Mouse (Mus musculus) ovary, postnatal 36 days (tissue): Measurements from ENCODE around the gene Nfkbil1.
A peak's percentile ranks its signal among the peaks of the same experiment; 100 is the strongest.
"Not testable (repeated sequence)": the region's sequence is repeated elsewhere in the genome, so short reads cannot be mapped to it uniquely, and the experiment has no call there.

Experiments
- DNase-seq: peaks from one replicate; pipeline ENCODE4 v3.0.0; 2022; ENCODE audit warnings: low spot score, mixed read lengths

Gene Nfkbil1

GRCm38 (mm10) chr17:35236996-35237395 is 1.4 kb upstream of the Nfkbil1 start:
- no peak for DNase-seq

- DNase-seq, result peak; percentile 95
These were observed 776 bp upstream of the Nfkbil1 start for GRCm38 (mm10) chr17:35236390-35236746.

GRCm38 (mm10) chr17:35234903-35235302 is 689 bp downstream of the Nfkbil1 start:
- peak; percentile 65 for DNase-seq

DNA sequence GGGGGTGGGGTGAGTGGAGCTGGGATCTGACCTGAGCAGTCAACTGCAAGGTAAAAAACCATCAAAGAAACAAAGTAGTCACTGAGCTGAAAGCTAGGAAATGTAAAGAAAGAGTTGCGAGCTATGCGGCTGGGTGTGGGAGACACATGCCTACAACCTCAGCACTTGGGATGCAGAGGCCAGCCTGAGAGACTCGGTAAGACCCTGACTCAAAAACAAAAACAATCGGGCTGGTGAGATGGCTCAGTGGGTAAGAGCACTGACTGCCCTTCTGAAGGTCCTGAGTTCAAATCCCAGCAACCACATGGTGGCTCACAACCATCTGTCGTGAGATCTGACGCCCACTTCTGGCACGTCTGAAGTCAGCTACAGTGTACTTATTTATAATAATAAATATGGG is 1.5 kb downstream of the Nfkbil1 start:
- DNase-seq, result not testable (repeated sequence)

DNA sequence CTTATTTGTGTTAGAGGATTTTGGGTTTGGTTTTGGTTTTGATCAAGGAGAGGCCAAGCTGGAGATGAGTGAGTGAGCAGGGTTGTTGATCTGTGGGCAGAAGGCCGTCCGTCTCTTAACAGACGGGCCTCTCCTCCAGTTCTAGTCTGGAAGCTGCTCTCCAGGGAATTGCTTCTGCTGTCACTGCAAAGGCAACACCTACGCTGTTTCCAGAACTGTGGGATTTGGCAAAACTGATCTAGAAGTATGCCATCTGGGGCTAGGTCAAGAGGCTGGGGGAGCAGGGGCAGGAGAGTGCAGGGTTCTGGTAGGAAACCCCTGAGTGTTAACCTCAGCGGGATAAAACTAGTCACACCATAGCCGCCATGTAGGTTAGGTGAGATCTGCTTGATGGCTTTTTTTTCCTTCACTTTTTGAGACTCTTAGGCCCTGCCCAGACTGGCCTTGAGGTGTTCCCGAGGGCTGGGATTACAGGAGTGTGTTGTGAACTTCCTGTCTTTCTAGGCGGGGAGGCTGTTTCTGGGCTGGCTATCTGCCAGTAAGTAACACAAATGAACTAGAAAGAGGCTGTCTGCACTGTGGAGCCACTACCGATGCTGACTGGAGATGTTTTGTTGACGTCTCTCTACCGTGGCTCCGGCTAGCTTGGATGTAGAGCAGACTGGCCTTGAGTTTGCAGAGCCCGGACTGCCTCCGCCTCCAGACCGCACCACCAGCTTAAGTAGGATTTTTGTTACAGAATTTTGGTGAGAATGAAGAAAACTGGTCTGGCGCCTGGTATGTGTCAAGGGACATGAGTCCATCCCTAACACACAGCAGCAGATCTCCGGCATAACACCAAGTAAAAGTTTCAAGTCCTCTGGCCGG is 2.2 kb downstream of the Nfkbil1 start, which contains the start of gene Atp6v1g2:
Atp6v1g2 (plus strand) TSS at position 547 of the 867 bp plus-strand sequence.
- peak; percentile 45 for DNase-seq

DNA sequence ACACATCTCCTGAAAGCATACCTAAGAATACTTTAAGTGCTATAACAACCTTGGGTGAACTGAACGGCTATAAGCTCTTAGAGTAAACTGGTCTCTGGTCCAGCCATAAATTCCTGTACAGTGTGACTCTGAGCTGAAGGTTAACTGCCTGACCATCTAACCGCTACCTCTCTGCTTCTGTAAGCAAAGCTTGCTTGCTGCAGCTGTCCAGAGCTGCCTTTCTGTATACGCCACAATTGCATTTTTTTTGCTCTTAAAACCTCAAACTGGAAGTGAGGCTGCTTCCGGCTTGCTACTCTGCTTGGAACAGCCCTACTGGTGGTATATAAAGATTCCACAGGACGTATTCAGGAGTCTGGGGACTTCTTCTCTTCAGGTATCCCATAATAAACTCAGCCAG is 2.9 kb downstream of the Nfkbil1 start:
- no peak for DNase-seq

DNA sequence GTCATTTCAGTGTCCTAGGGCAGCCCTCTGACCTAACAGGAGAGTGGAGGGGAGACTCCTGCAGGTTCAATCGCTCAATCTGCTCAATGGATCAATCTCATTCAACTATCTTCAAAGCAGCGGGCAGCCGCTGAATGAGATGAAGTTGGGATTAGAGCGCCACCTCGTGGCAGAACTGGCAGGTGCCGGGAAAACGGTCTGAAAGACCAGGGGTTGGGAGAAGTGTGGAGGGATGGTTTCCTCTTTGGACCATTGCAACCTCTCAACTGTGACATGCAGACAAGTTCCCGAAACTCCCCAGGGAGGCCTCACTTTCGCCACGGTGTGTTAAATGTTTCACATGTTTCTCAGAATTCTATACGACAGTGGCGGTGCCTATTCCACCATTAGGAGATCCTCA is 3.5 kb downstream of the Nfkbil1 start:
- DNase-seq, result peak; percentile 81

DNA sequence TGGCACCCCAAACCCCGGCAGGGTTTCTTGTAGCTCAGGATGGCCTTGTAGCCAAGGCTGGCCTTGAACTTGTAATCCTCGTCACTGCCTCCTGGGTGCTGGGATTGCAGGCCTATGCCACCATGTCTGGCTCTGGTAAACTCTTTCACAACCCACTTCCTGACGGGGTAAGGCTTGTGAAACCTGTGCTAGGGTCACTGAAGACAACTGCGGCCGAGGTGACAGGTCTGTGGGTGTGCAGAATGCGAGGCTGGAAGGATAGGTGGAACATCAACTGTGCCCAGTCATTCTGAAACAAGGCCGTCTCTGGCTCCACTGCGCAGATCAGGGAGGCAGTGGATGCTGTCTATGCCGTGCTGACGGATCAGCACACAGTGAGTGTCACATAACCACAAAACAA is 4.6 kb downstream of the Nfkbil1 start:
- no peak for DNase-seq

- DNase-seq, result no peak
These were observed 9.0 kb downstream of the Nfkbil1 start for GRCm38 (mm10) chr17:35226561-35227046.

DNA sequence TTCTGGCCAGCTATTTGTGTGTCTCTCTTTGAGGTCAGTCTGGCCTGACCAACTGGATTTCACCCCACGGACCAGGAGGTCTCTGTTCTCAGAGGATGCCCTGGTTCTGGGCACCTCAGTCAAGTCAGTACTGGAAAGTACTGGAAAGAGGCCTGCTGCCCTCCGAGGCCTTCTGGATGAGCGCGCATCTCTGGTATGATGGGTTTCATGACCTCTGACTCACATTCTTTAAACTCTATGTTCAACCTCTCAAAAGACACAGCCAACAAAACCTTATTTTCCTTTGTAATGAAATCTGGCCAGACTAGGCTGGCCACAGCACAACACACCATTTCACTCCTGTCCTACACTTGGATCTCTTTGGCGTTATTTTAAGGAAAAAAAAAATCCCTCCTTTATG is 10.1 kb downstream of the Nfkbil1 start:
- no peak for DNase-seq

- DNase-seq, result no peak
These were observed 11.0 kb downstream of the Nfkbil1 start for GRCm38 (mm10) chr17:35224641-35225040.

- no peak for DNase-seq
These were observed 13.3 kb downstream of the Nfkbil1 start for GRCm38 (mm10) chr17:35222299-35222698.

DNA sequence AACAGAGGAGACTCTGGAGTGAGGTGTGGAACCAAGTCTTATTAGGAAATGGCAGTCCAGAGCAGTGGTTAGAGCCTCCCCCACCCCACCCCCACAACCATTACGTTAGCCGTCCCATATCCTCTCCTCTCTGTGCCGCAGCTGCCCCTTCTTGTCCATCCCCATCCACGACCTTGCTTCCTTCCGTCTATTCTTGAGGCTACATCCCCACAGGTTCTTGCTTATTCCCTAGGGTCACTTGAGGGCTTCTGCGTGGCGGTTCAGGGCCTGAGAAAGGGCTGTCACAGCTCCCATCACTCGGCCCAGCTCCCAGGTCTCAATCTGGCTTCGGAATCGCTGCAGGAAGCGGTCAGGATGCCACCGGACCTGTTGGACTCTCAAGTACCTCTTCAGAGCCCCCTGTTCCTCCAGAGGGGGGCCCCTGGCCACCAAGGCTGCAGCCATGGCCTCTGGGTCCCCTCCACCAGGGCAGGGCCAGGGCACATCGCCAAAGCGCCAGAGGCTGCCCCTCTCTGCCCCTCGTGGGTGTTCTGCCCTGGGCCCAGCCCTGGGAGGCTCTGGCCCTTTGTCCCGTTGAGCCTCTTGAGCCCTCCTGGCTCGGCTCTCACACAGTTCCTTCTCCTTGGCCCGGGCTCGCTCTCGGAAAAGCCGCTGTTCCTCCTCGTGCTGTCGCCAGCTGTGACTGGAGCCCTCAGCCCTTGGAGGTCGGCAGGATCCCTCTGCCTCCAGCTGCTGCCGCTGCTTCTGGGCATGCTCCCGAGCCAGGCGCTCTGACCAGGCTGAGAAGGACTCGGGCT is 15.2 kb downstream of the Nfkbil1 start, which contains the start of gene Gm16181:
Gm16181 (plus strand) TSS at position 679 of the 797 bp plus-strand sequence.
- no peak for DNase-seq

- no peak for DNase-seq
These were observed 16.0 kb downstream of the Nfkbil1 start for GRCm38 (mm10) chr17:35219601-35220041.

- no peak for DNase-seq
These were observed 16.9 kb downstream of the Nfkbil1 start for GRCm38 (mm10) chr17:35218516-35219193.

DNA sequence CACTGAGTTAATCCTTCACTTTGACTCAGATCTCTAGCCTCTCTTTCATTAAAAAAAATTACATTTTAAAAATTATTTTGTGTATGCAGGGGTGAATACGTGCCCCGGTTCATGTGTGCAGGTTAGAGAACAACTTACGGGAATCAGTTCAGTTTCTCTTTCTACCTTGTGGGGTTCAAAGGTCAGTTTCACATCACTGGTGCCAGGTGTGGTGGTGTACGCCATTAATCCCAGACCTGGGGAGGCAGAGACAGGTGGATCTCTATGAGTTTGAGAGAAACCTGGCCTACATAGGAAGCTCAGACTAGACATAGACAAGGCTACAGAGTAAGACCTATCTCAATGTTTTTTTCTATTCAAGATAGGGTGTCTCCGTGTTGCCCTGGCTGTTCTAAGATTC is 22.5 kb downstream of the Nfkbil1 start:
- no peak for DNase-seq

DNA sequence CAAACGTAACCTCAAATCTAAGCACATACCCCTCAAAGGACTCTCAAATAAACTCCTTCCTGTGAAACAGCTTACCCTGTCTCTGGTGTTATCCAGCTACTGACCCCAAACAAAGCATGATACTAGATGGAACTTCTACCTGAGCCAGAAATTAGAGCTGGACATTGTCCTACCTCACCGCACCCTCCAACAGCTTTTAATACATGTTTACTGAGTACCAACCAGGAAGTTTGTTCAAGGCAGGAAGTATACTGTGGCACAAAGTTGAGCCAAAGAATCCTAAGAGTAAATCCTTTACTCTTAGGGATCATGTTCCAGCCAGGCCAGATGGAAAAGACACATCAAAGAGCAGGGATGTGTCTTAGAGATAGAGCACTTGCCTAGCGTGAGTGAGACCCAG is 25.0 kb downstream of the Nfkbil1 start:
- DNase-seq, result no peak

- DNase-seq, result no peak
These were observed 25.6 kb downstream of the Nfkbil1 start for GRCm38 (mm10) chr17:35209785-35210535.

DNA sequence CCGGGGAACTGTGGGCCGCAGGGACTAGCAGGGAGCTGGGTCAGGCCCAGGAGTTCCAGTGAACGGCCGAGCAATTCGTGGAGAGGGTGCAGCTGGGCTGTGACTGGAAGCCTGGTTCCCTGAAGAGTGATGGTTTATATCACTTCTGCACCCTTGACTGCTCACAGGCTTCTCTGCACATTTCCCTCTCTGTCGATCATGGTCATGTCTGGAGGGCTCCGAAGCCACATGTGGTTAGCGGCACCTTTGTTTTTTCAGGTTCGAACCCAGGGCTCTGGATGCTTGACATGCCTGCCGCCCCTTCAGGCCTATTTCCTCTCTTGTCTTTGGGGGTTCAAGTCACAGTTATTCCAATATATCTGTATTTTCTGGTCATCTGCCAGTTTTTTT is 30.2 kb downstream of the Nfkbil1 start:
- no peak for DNase-seq

DNA sequence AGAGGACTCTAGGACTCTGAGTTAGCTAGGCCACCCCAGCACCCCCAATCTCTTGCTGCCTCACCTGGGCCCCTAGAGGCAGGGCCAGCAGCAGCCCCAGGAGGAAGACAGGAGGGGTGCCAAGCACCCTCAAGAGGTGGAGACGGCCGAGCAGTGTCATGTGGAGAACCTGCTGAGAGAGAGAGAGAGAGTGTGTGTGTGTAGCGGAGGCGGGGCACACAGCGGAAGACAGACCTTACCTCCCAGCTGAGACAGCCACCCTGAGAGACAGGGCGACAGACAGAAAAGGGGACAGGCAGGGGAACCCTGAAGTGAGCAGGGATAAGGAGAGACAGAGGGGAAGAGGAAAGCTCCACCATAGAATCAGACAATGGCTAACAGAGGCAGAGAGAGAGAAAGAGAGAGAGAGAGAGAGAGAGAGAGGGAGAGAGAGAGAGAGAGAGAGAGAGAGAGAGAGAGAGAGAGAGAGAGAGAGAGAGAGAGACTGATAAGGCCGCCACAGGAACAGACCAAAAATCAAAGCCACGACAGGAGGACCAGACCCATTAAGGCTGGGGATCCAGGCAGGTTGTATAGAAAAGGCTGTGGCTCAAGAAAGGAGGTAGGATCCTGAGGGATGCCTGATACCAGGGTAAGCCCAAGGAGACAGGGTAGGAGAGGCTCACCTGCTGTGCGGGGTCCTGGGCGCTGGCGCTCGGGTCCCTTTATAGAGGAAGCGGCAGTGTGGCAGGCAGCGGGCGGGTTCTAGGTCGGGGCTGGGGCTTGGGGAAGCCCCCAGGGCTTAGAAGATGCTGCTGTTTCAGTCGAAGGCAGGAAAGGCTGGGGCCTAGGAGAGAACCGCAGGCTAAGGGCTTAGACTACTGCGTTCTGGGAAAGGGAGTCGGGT is 30.9 kb downstream of the Nfkbil1 start, which contains the start of gene Lta:
Lta (minus strand) TSS at position 858 of the 886 bp plus-strand sequence.
- no peak for DNase-seq
